Mouse (Mus musculus): Measurements from ENCODE around the gene Cd80.

- no peak for TF ChIP-seq CTCF (IDR thresholded peaks at IDR 0.05; ENCODE audit: extremely low read depth, insufficient read depth, insufficient read length, insufficient replicate concordance)
- TF ChIP-seq POLR2A (IDR thresholded peaks at IDR 0.05; ENCODE audit: low read depth, low read length): no peak
These were observed 46.9 kb upstream of the Cd80 start for GRCm38 (mm10) chr16:38408416-38408815.

Data from spleen, adult 2 months (tissue).